Mouse (Mus musculus): Measurements from ENCODE around the gene Gm5269.

Gm5269 gene

DNA sequence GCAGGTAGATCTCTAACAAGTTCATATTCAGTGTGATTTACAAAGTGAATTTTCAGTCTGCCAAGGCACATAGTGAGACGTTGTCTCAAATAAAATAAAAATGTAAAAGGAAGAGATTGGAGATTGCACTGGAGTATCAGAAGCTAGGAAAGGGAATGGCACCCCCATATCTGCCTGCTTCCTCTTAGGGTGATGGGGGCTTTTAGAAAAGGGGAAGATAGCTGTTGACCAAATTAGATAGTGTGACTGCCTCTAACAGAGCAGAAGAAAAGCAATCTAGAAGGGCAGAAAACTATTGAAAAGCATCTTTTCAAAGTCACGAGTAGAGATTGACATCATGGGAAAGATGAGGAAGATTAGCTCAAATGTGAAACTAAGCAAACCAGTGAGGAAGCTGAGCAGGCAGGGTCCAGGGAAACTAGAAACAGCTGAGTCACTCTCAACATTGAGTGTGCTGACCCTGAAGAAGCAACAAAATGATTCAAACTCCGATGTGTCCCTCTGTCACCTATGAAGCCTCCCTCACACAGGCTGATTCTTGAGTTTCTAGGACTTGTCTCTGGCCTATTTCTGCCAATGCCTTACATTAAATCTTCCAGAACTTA lies 8.7 kb downstream of the Gm5269 start:
- DNase-seq (ENCODE audit: low spot score in 2 of 2) = no peak

DNA sequence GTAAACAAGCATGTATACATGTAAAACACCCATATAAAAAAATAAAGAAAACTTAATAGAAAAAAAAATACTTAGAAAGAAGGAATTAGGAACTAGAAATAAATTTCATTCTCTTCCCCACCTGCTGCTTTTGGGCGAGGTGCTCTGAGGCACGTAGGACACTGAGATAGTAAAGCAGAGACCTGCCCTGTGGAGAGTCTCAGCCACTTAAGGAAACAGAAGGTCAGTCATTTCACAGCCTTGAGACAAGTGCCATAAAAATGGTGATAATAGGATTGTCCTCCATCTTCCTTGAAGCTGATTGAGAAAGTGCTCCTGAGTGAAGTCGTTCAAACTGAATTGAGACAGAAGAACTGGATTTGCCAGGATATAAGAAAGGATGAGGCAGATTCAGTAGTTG lies 12.6 kb downstream of the Gm5269 start:
- DNase-seq (ENCODE audit: low spot score in 2 of 2) = no peak

DNA sequence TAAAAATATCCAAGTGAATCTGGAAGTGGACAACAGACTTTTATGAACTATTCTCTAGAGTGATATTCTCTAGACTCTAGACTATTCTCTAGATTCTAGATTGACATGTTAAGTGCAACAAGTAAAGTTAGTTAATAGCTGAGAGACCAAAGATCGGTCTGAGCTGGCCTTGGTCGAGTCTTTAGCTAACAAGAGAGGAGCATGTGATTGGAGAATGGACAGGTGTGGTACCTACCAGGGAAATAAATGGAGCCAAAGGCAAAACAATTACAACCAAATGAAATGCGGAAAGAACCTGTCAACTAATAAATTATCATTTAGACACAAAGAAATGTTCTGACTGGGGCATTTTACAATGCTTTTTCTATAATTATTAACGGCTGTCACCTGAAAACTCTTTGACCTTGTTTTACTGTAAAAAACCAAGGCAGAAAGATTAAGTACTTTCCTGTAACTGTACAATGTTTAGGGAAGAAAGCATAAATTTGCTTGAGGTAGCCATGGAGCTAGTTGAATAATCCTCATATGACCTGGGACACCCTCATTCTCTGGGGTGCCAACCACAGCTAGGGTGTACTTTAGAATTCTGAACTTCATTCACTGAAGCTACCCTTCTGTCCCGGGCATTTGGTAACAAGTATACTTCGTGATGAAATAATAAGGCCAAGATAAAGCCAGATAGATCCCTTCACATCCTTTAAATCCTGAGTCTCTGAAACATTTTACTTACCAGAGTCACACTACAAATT lies 13.4 kb downstream of the Gm5269 start:
- no peak for DNase-seq (ENCODE audit: low spot score in 2 of 2)

DNA sequence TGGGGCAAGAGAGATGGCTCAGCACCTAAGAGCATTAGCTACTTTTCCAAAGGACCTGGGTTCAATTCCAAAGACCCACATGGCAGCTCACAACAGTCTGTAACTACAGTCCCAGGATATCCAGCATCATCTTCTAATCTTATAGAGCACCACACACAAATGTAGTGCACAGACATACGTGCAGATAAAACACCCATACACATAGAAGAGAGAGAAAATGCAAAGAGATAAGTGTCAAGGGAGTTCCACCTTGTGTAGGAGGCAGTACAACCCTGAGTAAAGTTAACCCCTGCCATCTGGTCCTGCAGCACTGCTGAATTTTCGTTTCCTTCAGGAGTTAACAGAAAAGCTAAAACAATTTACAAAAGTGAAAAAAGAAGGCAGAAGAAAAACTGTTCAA lies 14.4 kb downstream of the Gm5269 start:
- no peak for DNase-seq (ENCODE audit: low spot score in 2 of 2)

DNA sequence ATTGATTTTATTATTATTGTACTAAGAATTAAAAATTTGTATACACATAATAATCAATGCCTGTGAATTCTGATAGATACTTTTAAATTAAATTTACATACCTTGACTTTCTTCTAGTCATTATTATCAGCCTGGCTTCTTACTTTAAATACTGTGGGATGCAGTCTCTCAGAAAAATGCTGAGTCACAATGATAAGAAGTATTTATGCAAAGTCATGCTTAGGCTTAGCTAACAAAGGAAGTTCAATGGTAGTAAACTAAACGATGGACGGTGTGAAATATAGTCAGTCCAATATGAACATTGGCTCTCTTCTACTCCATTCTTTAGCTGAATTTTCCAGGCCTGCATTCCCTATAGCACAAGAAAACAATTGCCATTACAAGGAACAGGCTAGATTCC lies 16.8 kb downstream of the Gm5269 start:
- no peak for DNase-seq (ENCODE audit: low spot score in 2 of 2)

DNA sequence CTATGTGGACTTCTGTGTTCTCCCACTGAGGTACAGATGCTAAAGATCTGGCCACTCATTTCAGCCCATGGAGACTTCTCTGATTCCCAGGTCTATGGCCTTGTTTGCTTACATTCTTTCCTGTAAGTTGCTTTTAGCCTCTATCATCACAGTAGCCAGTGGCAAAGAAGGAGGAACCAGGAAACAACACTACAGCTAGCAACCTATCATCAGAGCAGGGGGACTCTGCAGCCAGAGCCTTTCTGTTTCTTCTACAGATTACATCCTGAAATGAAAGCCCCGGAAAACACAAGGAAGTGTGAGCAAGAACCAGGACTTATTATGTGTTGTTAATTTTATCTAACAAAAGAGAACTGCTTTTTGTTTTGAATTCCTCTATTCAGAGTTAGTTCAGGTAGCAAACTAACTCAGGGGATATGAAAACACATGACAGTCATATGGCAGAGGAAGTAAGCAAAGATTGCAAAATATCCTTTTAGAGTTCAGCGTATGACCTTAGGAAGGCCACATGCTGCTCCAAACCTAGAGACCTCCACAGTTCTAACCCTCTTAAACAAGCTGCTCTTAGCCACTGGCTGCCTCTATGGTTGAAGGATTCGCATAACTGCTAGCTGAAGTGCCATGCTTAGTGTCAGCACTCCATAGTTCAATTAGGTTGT lies 21.5 kb downstream of the Gm5269 start:
- DNase-seq (ENCODE audit: low spot score in 2 of 2) = no peak

DNA sequence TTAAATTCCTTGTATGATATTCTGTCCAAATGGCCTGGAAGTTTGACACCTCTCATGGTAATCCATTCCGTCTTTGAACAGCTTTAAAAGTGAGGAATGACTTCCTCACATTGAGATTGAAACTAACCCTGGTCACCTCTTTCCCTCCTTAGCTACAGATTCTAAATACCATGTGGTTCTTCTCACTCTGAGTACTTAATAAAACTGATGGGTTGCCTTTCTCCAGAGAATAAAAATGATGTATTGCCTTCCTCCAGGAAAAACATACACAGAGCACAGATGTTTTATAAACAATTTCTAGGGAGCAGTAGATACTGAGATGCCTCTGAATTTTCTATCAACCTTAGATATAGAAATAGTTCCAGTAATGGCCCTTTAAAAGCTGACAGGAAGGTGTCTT lies 22.0 kb downstream of the Gm5269 start:
- DNase-seq (ENCODE audit: low spot score in 2 of 2) = no peak

DNA sequence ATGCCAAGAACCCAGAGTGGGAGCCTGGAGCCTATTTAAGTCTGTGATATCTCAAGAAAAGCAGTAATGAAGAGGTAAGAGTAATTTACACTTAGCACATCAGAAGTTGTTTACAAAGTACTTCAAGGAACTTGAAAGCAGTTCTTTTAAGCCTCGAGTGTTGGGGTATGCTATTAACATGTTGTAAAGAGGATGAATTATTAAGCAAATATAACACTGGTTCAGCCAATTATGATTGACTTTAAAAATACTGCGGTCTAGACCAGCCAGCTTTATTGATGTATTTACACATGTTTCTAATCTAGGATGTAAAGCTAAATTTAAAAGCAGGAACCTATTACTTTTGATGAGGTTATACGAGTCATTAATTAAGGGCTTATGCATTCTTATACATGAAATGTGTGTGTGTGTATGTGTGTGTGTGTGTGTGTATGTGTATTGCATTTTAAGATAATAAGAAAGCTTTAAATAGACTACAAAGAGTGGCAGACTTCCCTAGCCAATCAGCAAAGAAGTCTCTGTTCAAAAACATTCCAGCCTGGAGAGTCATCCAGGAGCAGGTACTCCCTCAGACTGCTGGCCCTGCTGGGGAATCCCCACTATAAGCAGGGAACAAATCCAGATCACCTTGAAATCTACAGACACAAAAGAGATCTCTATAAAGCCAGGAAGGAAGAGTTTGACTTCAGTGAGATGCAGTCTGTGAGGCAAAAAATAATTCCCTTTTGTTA lies 23.6 kb downstream of the Gm5269 start:
- no peak for DNase-seq (ENCODE audit: low spot score in 2 of 2)

DNA sequence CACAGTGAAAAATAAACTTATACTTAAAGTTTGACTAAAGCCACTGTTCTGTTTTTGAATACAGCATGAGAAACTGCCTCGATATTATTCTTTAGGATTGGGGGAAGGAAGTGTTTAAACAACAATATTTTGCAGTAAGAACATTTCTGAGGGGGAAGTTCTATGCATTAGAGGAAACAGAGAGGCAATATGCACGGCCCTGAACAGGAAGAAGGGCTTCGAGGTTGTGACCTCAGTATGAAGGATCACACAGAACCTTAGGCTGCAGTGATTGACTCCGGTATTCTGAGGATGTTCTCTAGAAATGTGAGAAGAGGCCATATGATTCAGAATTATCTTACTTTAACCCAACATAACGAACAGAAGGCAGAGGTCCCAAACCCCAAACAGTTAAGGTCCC lies 24.3 kb downstream of the Gm5269 start:
- DNase-seq (ENCODE audit: low spot score in 2 of 2) = no peak

DNA sequence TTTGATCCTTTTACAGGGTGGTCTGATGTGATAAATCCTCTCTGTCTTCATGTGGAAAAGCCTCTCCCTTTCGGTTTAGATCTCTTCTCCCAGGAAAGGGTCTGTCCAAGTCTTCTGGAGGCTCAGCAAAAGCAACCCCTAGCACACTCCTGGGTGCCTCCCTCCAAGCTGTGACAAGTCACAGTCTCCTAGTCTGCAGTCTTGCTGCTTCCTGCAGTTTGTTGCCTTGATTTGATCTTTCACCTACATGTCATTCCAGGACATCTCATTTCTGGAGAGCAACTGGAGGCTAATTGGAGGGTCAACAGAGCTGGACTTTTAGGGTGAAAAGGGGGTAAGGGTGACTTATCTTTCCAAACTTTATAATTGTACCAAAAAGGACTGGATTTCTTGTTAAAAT lies 24.8 kb downstream of the Gm5269 start:
- no peak for DNase-seq (ENCODE audit: low spot score in 2 of 2)

DNA sequence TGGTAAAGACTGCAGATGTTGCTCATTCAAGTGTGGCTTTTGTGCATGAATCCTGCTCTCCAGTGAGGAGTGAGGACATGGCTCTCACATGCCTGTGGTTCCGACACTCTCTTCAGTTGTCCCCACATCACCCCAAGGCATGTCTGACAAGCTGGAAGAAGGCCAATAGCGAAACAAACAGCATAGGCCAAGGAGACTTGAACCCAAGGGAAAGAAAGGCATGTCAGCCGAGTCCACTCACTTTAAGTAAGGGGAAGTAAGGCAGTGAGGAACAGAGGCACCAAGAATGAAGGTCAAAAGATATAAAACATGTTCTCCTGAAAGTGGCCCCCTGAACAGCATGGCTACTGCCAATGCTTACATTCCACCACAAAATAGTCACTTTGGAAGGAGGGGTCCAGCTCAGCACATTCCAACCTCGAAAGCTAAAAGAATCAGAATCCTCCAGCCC lies 25.5 kb downstream of the Gm5269 start:
- DNase-seq (ENCODE audit: low spot score in 2 of 2) = no peak

DNA sequence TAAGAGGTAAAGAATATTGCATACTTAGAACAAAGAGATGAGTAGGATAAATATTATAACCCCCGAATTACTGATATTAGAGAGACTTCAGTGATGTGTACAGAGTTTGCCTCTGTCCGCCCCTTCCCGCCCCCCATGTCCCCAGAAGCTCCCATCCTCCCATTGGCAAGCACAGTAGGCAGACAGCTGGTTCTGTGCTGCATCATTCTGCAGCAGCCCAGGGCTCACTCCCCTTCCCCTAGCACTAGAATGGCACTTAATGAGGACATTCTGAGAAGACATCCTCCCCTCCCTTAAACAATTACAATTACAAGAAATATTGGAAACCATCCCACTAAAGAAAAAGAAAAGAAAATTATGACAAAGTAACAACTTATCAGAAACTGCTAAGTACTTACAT lies 26.4 kb downstream of the Gm5269 start:
- DNase-seq (ENCODE audit: low spot score in 2 of 2) = no peak

DNA sequence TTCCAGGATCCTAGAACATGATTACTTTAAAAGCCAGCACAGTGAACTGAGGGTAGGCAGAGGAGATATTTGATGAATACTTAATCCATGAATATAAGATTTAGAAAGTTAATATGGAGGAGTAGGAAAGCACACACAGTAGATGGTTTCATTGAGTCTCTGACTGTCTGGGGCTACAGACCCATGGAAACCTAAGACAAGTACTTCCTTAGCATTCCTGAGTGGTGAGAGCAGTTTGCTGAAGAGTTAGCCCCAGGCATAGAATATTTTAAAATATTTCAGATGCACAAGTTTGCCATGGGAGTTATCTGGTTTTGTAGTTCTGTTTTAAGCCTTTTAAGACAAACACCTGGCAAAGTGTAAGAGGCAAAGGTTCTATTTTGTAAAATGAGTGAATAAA lies 28.9 kb downstream of the Gm5269 start:
- no peak for DNase-seq (ENCODE audit: low spot score in 2 of 2)

DNA sequence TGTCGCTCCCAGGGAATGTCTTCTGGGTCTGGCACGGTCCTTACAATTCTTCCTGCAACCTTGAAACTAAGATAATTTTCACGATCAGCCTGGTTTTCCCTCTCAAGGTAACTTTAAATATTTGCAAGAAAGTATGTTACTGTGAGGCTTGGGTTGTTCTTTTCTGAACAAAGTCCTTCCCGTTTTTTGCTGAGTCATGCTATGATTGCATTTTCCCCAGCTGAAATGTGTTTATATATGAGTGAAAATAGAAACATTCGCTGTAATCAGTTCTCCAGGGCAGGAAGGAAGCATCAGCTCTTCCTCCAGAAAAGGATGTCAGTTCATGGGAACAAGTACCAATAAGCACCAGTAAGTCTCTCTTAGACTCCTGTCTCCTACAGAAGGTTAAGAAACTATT lies 29.7 kb downstream of the Gm5269 start:
- no peak for DNase-seq (ENCODE audit: low spot score in 2 of 2)

DNA sequence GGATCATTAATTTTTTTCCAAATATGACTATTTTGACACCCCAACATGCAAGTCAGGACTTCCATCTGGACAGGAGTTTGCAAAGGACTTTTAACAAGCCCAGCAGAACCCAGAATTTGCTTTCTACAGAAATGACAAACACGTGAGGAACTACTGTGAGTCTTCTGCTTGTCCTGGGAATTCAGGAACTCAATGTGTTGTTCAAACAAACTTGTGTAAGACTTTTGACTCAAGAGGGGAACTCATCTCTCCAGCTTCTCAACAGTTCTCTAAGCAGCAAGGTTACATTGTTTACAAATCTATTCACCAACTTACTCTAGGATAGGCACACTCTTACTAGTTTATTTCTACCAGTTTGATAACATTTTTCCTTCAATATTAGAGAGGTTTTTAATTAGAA lies 32.0 kb downstream of the Gm5269 start:
- DNase-seq (ENCODE audit: low spot score in 2 of 2) = no peak

DNA sequence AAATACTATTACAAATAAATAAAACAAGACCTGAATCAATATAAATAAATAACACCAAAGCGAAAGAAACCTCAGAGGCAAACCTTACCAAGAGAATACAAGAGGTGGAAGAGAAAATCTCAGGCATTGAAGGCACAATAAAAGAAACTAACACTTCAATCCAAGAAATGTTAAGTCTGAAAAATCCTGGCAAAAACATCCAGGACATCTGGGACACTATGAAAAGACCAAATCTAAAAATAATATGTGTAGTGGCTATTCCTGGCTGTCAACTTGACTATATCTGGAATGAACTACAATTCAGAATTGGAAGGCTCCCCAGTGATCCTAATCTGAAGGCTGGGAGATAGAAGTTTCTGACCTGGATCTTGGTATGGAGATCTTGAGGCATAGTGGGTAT lies 44.6 kb downstream of the Gm5269 start:
- no peak for DNase-seq (ENCODE audit: low spot score in 2 of 2)

Data from urinary bladder, postnatal 36 days (tissue).